ENCODE assay signal across 19 mouse cellular contexts in the genomic region with DNA sequence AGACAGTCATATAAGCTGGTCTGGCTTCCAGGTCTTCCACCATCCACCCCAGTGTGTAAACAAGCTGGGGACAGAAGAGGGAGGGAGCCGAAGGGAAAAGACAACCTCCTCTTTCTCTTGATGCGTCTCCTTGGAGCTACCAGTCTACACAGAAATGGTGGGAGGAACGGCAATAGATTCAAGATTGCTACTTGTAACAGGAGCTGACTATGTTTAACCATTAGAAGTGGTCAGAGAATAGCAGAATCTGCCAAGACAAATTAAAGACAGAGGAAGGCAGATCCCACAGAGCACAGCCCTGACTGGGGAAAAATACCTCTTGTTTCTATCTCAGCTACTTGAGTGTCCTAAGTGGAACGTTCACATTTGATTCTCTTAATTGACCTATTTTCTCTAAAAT. TPM values are rescaled to one million over a fixed set of nuclear protein-coding genes. Genes with fewer than 3 reads are reported as not detected.
DNase-seq lines count a peak whose midpoint lies in the region; ATAC-seq and TF ChIP-seq lines count a peak whose summit lies in the region.
"Had no signal": no experiment of that assay in that cellular context is flagged by ENCODE, and none has a peak within 500 bp of the region (broad histone marks: within the 10 kb centered on the region; RNA-seq: fewer than 3 reads in every experiment).

No protein-coding gene starts in this region.

- no peak overlapping the region for H3K9ac ChIP-seq in liver, adult 2 months (ENCODE audit: low read depth, low read length)
- H3K9ac ChIP-seq in liver, embryonic 11.5 days (ENCODE audit: low read depth, low read length), result no peak overlapping the region
- no peak overlapping the region for H3K9ac ChIP-seq in intestine, embryonic 14.5 days (ENCODE audit: low read length)
- no peak overlapping the region for H3K9ac ChIP-seq in intestine, postnatal 0 days (ENCODE audit: low read depth, low read length)
- no peak overlapping the region for H3K9ac ChIP-seq in liver, postnatal 0 days (replicated peaks)
- H3K9ac ChIP-seq: forebrain, embryonic 15.5 days; hindbrain, embryonic 12.5 days had no signal

- no peaks in the 10 kb centered on the region for H3K36me3 ChIP-seq in liver, adult 2 months (ENCODE audit: control insufficient read depth, insufficient read depth, low read length)
- H3K36me3 ChIP-seq in liver, embryonic 11.5 days (ENCODE audit: control insufficient read depth, insufficient read depth, low read length), result no peaks in the 10 kb centered on the region
- no peaks in the 10 kb centered on the region for H3K36me3 ChIP-seq in intestine, embryonic 14.5 days (ENCODE audit: control insufficient read depth, insufficient read depth, low read length)
- no peaks in the 10 kb centered on the region for H3K36me3 ChIP-seq in intestine, postnatal 0 days (ENCODE audit: control insufficient read depth, insufficient read depth)
- H3K36me3 ChIP-seq in liver, postnatal 0 days (replicated peaks; ENCODE audit: insufficient read depth, low read length), result no peaks in the 10 kb centered on the region
- H3K36me3 ChIP-seq: forebrain, embryonic 15.5 days; heart, embryonic 10.5 days; hindbrain, embryonic 12.5 days had no signal

- DNase-seq in liver, adult 2 months (ENCODE audit: extremely low read depth, low read depth, low spot score), result no peak
- DNase-seq in liver, embryonic 11.5 days (ENCODE audit: low spot score), result no peak
- DNase-seq in intestine, embryonic 14.5 days (ENCODE audit: low spot score), result no peak
- no peak for DNase-seq in liver, postnatal 0 days
- no peak for DNase-seq in cerebellum, adult 11 months
- no peak for DNase-seq in retina, postnatal 1 day
- DNase-seq: adrenal gland, postnatal 14 days; cerebellum, adult 18-20 months; cerebellum, adult 9-11 months; cerebellum, postnatal 36 days; heart, adult 18-20 months; heart, postnatal 10 days; heart, postnatal 4 days had no signal

- TF ChIP-seq EP300 in liver, postnatal 0 days (IDR thresholded peaks at IDR 0.05; ENCODE audit: low read depth), result no peak

- no peak for TF ChIP-seq POLR2A in liver, adult 2 months (IDR thresholded peaks at IDR 0.05; ENCODE audit: extremely low read depth, insufficient read depth, low read length)

- WGBS in liver, adult 2 months, result 58% methylated on average over 4 of the region's 4 CpGs
- WGBS in liver, embryonic 11.5 days, result 59% methylated on average over 4 of the region's 4 CpGs
- WGBS in intestine, embryonic 14.5 days, result 32% methylated on average over 4 of the region's 4 CpGs
- 36% methylated on average over 4 of the region's 4 CpGs for WGBS in intestine, postnatal 0 days
- 53% methylated on average over 4 of the region's 4 CpGs for WGBS in liver, postnatal 0 days (ENCODE audit: insufficient replicate concordance)

- H3K4me1 ChIP-seq in liver, adult 2 months (ENCODE audit: control insufficient read depth, insufficient read depth, low read length), result peaks cover 13% of the 10 kb centered on the region
- H3K4me1 ChIP-seq in liver, embryonic 11.5 days (replicated peaks; ENCODE audit: control insufficient read depth, insufficient read depth, low read length), result no peaks in the 10 kb centered on the region; the same call in none of the 2 replicates
- H3K4me1 ChIP-seq in intestine, embryonic 14.5 days (replicated peaks; ENCODE audit: control insufficient read depth, insufficient read depth, low read length), result peaks cover 8% of the 10 kb centered on the region
- H3K4me1 ChIP-seq in intestine, postnatal 0 days (replicated peaks; ENCODE audit: control insufficient read depth, insufficient read depth, low read length), result peaks cover 15% of the 10 kb centered on the region
- peaks cover 19% of the 10 kb centered on the region for H3K4me1 ChIP-seq in liver, postnatal 0 days (ENCODE audit: insufficient read depth)
- H3K4me1 ChIP-seq: forebrain, embryonic 15.5 days; hindbrain, embryonic 12.5 days had no signal

- no peaks in the 10 kb centered on the region for H3K9me3 ChIP-seq in liver, embryonic 11.5 days (ENCODE audit: control insufficient read depth, low read length)
- H3K9me3 ChIP-seq in intestine, embryonic 14.5 days (ENCODE audit: control insufficient read depth, low read length), result no peaks in the 10 kb centered on the region
- H3K9me3 ChIP-seq in intestine, postnatal 0 days (ENCODE audit: control insufficient read depth), result no peaks in the 10 kb centered on the region
- H3K9me3 ChIP-seq in liver, postnatal 0 days (ENCODE audit: low read length), result no peaks in the 10 kb centered on the region
- H3K9me3 ChIP-seq: forebrain, embryonic 15.5 days; heart, embryonic 10.5 days; hindbrain, embryonic 12.5 days had no signal

- no peak overlapping the region for H3K4me2 ChIP-seq in liver, embryonic 11.5 days
- no peak overlapping the region for H3K4me2 ChIP-seq in intestine, embryonic 14.5 days (ENCODE audit: low read length)
- H3K4me2 ChIP-seq in intestine, postnatal 0 days (replicated peaks; ENCODE audit: low read depth), result no peak overlapping the region
- H3K4me2 ChIP-seq in liver, postnatal 0 days (ENCODE audit: low read depth, low read length), result no peak overlapping the region
- H3K4me2 ChIP-seq: forebrain, embryonic 15.5 days; hindbrain, embryonic 12.5 days had no signal

- no peak overlapping the region for H3K4me3 ChIP-seq in liver, adult 2 months (ENCODE audit: insufficient read depth, low read depth, low read length)
- H3K4me3 ChIP-seq in liver, embryonic 11.5 days (ENCODE audit: low read depth, low read length), result no peak overlapping the region
- H3K4me3 ChIP-seq in intestine, embryonic 14.5 days (ENCODE audit: low read depth, low read length), result no peak overlapping the region
- no peak overlapping the region for H3K4me3 ChIP-seq in intestine, postnatal 0 days (ENCODE audit: low read depth, low read length)
- no peak overlapping the region for H3K4me3 ChIP-seq in liver, postnatal 0 days (ENCODE audit: low read depth, low read length)
- H3K4me3 ChIP-seq: forebrain, embryonic 15.5 days; heart, embryonic 10.5 days; hindbrain, embryonic 12.5 days had no signal

- ATAC-seq in liver, embryonic 11.5 days (replicated peaks; ENCODE audit: low FRiP score), result no peak
- ATAC-seq in intestine, embryonic 14.5 days (replicated peaks; ENCODE audit: low FRiP score, low TSS enrichment, low read depth), result no peak
- ATAC-seq in intestine, postnatal 0 days, result no peak
- no peak for ATAC-seq in liver, postnatal 0 days
- ATAC-seq: activated CD4-positive, CD25-positive, alpha-beta regulatory T cell, adult 4 months; forebrain, embryonic 15.5 days; Patski had no signal

- no peaks in the 10 kb centered on the region for H3K79me2 ChIP-seq in liver, adult 2 months (ENCODE audit: control insufficient read depth, insufficient read depth, low read length)

- H3K27ac ChIP-seq in liver, adult 2 months (replicated peaks; ENCODE audit: insufficient read depth, low read depth, low read length), result peak overlapping the region; percentile 74
- H3K27ac ChIP-seq in liver, embryonic 11.5 days (ENCODE audit: low read depth, low read length), result no peak overlapping the region
- 0 out of 2 replicates have a peak overlapping the region, but pooled peaks have one; percentile 79 for H3K27ac ChIP-seq in intestine, embryonic 14.5 days (ENCODE audit: low read depth)
- peak overlapping the region; percentile 95 for H3K27ac ChIP-seq in intestine, postnatal 0 days (ENCODE audit: low read depth, low read length)
- H3K27ac ChIP-seq in liver, postnatal 0 days (ENCODE audit: low read depth), result peak overlapping the region; percentile 79
- H3K27ac ChIP-seq: forebrain, embryonic 15.5 days; hindbrain, embryonic 12.5 days had no signal

- H3K27me3 ChIP-seq in liver, adult 2 months (ENCODE audit: control insufficient read depth, insufficient read depth, low read length), result no peaks in the 10 kb centered on the region
- no peaks in the 10 kb centered on the region for H3K27me3 ChIP-seq in liver, embryonic 11.5 days (replicated peaks; ENCODE audit: control insufficient read depth, insufficient read depth, low read length)
- no peaks in the 10 kb centered on the region for H3K27me3 ChIP-seq in intestine, embryonic 14.5 days (replicated peaks; ENCODE audit: control insufficient read depth, insufficient read depth, low read length)
- no peaks in the 10 kb centered on the region for H3K27me3 ChIP-seq in intestine, postnatal 0 days (replicated peaks; ENCODE audit: control insufficient read depth, insufficient read depth, low read length)
- no peaks in the 10 kb centered on the region for H3K27me3 ChIP-seq in liver, postnatal 0 days (ENCODE audit: insufficient read depth, low read length)
- H3K27me3 ChIP-seq: forebrain, embryonic 15.5 days; hindbrain, embryonic 12.5 days; Patski had no signal

- TF ChIP-seq CTCF in liver, adult 2 months (IDR thresholded peaks at IDR 0.05; ENCODE audit: low read depth, low read length), result no peak
- TF ChIP-seq CTCF in intestine, postnatal 0 days (IDR thresholded peaks at IDR 0.05; ENCODE audit: low read depth), result no peak
- TF ChIP-seq CTCF in liver, postnatal 0 days (IDR thresholded peaks at IDR 0.05; ENCODE audit: low read depth), result no peak

RNA-seq across cellular contexts. Expression of gene Ctnnb1, which starts 29.2 kb away (rescaled TPM):
- 278 and 319 TPM in 2 replicates for total RNA-seq in liver, adult 2 months (2014; rRNA removed)
- 34.3 and 41.4 TPM in 2 replicates for polyA plus RNA-seq in liver, adult 2 months (2012; rRNA removed)
- 326 TPM in 2 replicates for polyA plus RNA-seq in liver, embryonic 11.5 days (2014; fragmentation: Nextera tagmentation; extraction: Ambion mirVana)
- polyA plus RNA-seq in intestine, embryonic 14.5 days (2014; fragmentation: Nextera tagmentation; extraction: Ambion mirVana), result 629 and 691 TPM in 2 replicates
- polyA plus RNA-seq in intestine, postnatal 0 days (2015; fragmentation: Nextera tagmentation; extraction: Ambion mirVana), result 363 and 364 TPM in 2 replicates
- 66.5 and 72.7 TPM in 2 replicates for polyA plus RNA-seq in liver, postnatal 0 days (2015; fragmentation: Nextera tagmentation; extraction: Ambion mirVana)
